Mouse (Mus musculus): ENCODE results near the gene Itsn1.
A peak's percentile ranks its signal among the peaks of the same experiment; 100 is the strongest.

- TF ChIP-seq CTCF (IDR thresholded peaks at IDR 0.05; ENCODE audit: low read depth) = peak; percentile 93
- TF ChIP-seq EP300 (IDR thresholded peaks at IDR 0.05; ENCODE audit: low read depth) = no peak
Observed at GRCm38 (mm10) chr16:91917631-91918096, 188.6 kb downstream of the Itsn1 start.

All from heart, postnatal 0 days (tissue).